Mouse (Mus musculus) lung, postnatal 0 days (tissue): Measurements from ENCODE around the gene Aco2. TPM values are rescaled to one million over a fixed set of nuclear protein-coding genes. Genes with fewer than 3 reads are reported as not detected.

Experiments
- ATAC-seq: fragments of 200-750 bp; cut with Nextera tagmentation; 2 replicates; pipeline ENCODE4 v1.8.0; 2017; ENCODE audit warnings: moderate library complexity
- DNase-seq: peaks from one replicate; pipeline ENCODE4 v3.0.0-alpha.2; 2016; ENCODE audit warnings: low spot score
- H3K27ac ChIP-seq: fragments of 300-500 bp; sonication (generic); 2 replicates; pipeline ENCODE4 v1.5.1; 2014; ENCODE audit warnings: antibody characterized with exemption, mild to moderate bottlenecking, low read length, mixed read lengths
- H3K27me3 ChIP-seq: fragments of 300-500 bp; sonication (generic); replicated peaks from 2 replicates; pipeline ENCODE4 v1.6.1; 2014; ENCODE audit warnings: low read length, mixed read lengths; ENCODE audit not compliant: insufficient read depth
- H3K36me3 ChIP-seq: fragments of 300-500 bp; sonication (generic); 2 replicates; pipeline ENCODE4 v1.6.1; 2014; ENCODE audit warnings: low read length, mixed read lengths; ENCODE audit not compliant: insufficient read depth
- H3K4me1 ChIP-seq: fragments of 300-500 bp; sonication (generic); 2 replicates; pipeline ENCODE4 v1.6.1; 2014; ENCODE audit warnings: antibody characterized with exemption, low read depth, low read length, mixed read lengths; ENCODE audit not compliant: insufficient read depth
- H3K4me2 ChIP-seq: fragments of 300-500 bp; sonication (generic); replicated peaks from 2 replicates; pipeline ENCODE4 v1.6.1; 2014; ENCODE audit warnings: low read depth, mild to moderate bottlenecking, low read length, moderate library complexity, mixed read lengths
- H3K4me3 ChIP-seq: fragments of 300-500 bp; sonication (generic); 2 replicates; pipeline ENCODE4 v1.5.1; 2014; ENCODE audit warnings: low read depth, low read length
- H3K9ac ChIP-seq: fragments of 300-500 bp; sonication (generic); replicated peaks from 2 replicates; pipeline ENCODE4 v1.6.1; 2014; ENCODE audit warnings: low read depth, mild to moderate bottlenecking
- H3K9me3 ChIP-seq: fragments of 300-500 bp; sonication (generic); 2 replicates; pipeline ENCODE4 v1.6.1; 2016; ENCODE audit warnings: low read length, mixed read lengths
- CTCF ChIP-seq: IDR thresholded peaks from 2 replicates; pipeline ENCODE4 v1.5.1; 2016; ENCODE audit warnings: antibody characterized with exemption, mild to moderate bottlenecking
- EP300 ChIP-seq: IDR thresholded peaks from 2 replicates; pipeline ENCODE4 v1.6.1; 2016; ENCODE audit warnings: antibody characterized with exemption, mild to moderate bottlenecking, control low read depth
- WGBS: fragments of 180-500 bp; shearing (Covaris S2); extraction: QIAGEN DNeasy Blood & Tissue Kit; methylation state at CpG from one replicate; pipeline ENCODE4 v1.1.7; 2014; 5-methylcytosine and 5-hydroxymethylcytosine counted together
- polyA plus RNA-seq: library from polyadenylated mRNA; unstranded; fragments of >200 nt; fragmentation: Nextera tagmentation; extraction: Ambion mirVana; gene quantifications from 2 replicates; pipeline ENCODE4 v1.2.1, GENCODE M21; 2015

Aco2 gene
- polyA plus RNA-seq, 1 experiment from 2014 or later = 90.8 TPM

GRCm38 (mm10) chr15:81842275-81842674, 29.8 kb upstream of the Aco2 start:
- H3K4me1 ChIP-seq = peaks cover 14% of the 10 kb centered on the region; the same call in 1 of the 2 replicates
- H3K4me2 ChIP-seq = no peak overlapping the region
- DNase-seq (no peak), ATAC-seq (no peak)
- TF ChIP-seq CTCF (no peak), EP300 (no peak)
- 86% methylated on average over 7 of the region's 7 CpGs for WGBS
- H3K9me3 ChIP-seq = no peaks in the 10 kb centered on the region
- no peak overlapping the region for H3K9ac ChIP-seq
- H3K27ac ChIP-seq = no peak overlapping the region
- H3K27me3 ChIP-seq = no peaks in the 10 kb centered on the region
- no peaks in the 10 kb centered on the region; the same call in 1 of the 2 replicates for H3K36me3 ChIP-seq
- H3K4me3 ChIP-seq = no peak overlapping the region

- H3K27me3 ChIP-seq = no peaks in the 10 kb centered on the region
- TF ChIP-seq EP300 (no peak), CTCF (no peak)
- no peak for DNase-seq
- no peak overlapping the region for H3K9ac ChIP-seq
- H3K36me3 ChIP-seq = peaks cover 7% of the 10 kb centered on the region; the same call in 1 of the 2 replicates
- no peak for ATAC-seq
- WGBS = 81% methylated on average over 5 of the region's 5 CpGs
- no peak overlapping the region for H3K4me2 ChIP-seq
- H3K27ac ChIP-seq = no peak overlapping the region
- no peak overlapping the region for H3K4me3 ChIP-seq
- peaks cover 1% of the 10 kb centered on the region; the same call in 1 of the 2 replicates for H3K4me1 ChIP-seq
- H3K9me3 ChIP-seq = no peaks in the 10 kb centered on the region
Measured at GRCm38 (mm10) chr15:81845033-81845625, 27.0 kb upstream of the Aco2 start.

- TF ChIP-seq CTCF = no peak
- Histone ChIP-seq H3K27ac (no peak overlapping the region), H3K4me2 (no peak overlapping the region), H3K36me3 (peaks cover 10% of the 10 kb centered on the region), H3K9ac (no peak overlapping the region), H3K27me3 (no peaks in the 10 kb centered on the region), H3K4me3 (no peak overlapping the region), H3K4me1 (no peaks in the 10 kb centered on the region), H3K9me3 (no peaks in the 10 kb centered on the region)
- DNase-seq (peak; percentile 68), ATAC-seq (peak; percentile 68)
- 25% methylated on average over 4 of the region's 4 CpGs for WGBS
Measured at GRCm38 (mm10) chr15:81845724-81846123, 26.4 kb upstream of the Aco2 start.

GRCm38 (mm10) chr15:81846755-81847154, 25.4 kb upstream of the Aco2 start:
- DNase-seq (no peak), ATAC-seq (0 out of 2 replicates have a peak, but pooled peaks have one; percentile 10)
- H3K9ac ChIP-seq = no peak overlapping the region
- peaks cover 20% of the 10 kb centered on the region for H3K36me3 ChIP-seq
- no peak overlapping the region for H3K4me2 ChIP-seq
- WGBS = 79% methylated on average over 9 of the region's 9 CpGs
- H3K9me3 ChIP-seq = no peaks in the 10 kb centered on the region
- H3K4me3 ChIP-seq = no peak overlapping the region
- H3K4me1 ChIP-seq = no peaks in the 10 kb centered on the region
- TF ChIP-seq CTCF (no peak), EP300 (no peak)
- H3K27ac ChIP-seq = no peak overlapping the region
- H3K27me3 ChIP-seq = no peaks in the 10 kb centered on the region

DNA sequence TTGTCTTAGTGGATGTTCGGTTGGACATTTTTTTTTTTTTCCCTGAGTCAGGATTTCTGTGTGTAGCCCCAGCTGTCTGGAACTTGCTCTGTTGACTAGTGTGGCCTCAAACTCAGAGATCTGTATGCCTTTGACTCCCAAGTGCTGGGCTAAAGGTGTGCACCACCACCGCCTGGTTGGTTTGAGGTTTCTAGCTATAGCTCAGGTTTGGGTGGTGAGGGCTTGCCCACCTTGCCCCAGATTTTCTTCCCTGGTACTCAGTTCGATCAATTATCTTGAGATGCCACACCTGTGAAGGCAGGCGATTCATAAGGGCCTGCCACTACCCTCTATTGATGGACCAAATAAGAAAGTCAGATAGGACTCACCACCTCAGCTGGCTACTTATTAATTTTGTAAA, 24.9 kb upstream of the Aco2 start:
- WGBS = 82% methylated on average over 4 of the region's 4 CpGs
- no peak for ATAC-seq
- H3K4me3 ChIP-seq = no peak overlapping the region
- DNase-seq = no peak
- H3K9me3 ChIP-seq = no peaks in the 10 kb centered on the region
- no peak for TF ChIP-seq CTCF
- TF ChIP-seq EP300 = no peak
- H3K36me3 ChIP-seq = peaks cover 20% of the 10 kb centered on the region
- no peak overlapping the region for H3K9ac ChIP-seq
- no peaks in the 10 kb centered on the region for H3K4me1 ChIP-seq
- H3K27me3 ChIP-seq = no peaks in the 10 kb centered on the region
- no peak overlapping the region for H3K4me2 ChIP-seq
- no peak overlapping the region for H3K27ac ChIP-seq

DNA sequence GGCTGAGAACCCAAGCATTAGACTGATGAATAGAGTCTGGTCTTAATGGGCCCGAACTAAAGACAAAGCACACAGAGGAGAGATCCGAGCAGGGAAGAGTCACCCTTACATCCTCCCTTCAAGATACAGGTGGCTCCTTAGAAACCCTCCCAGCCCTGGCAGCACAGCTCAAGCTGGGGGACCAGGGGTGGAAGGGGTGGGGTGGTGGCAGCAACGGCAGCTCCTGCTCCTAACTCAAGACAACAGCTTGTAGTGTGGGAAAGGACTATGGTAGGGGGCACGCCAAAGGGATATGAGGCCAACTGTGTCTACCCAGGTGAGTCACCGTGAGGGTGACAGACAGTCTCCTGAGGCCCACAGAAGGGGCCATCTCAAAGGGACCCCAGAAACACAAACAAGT, 24.2 kb upstream of the Aco2 start:
- DNase-seq (no peak), ATAC-seq (no peak)
- 81% methylated on average over 5 of the region's 5 CpGs for WGBS
- Histone ChIP-seq H3K27me3 (no peaks in the 10 kb centered on the region), H3K4me2 (no peak overlapping the region), H3K4me1 (no peaks in the 10 kb centered on the region), H3K27ac (0 out of 2 replicates have a peak overlapping the region, but pooled peaks have one; percentile 14), H3K9me3 (no peaks in the 10 kb centered on the region), H3K4me3 (no peak overlapping the region), H3K9ac (no peak overlapping the region), H3K36me3 (peaks cover 20% of the 10 kb centered on the region)
- no peak for TF ChIP-seq CTCF
- TF ChIP-seq EP300 = no peak
